Mouse (Mus musculus): Measurements from ENCODE around the gene Sec16a. TPM values are rescaled to one million over a fixed set of nuclear protein-coding genes. Genes with fewer than 3 reads are reported as not detected.

The Sec16a gene
- polyA plus RNA-seq, 1 experiment: not detected

DNA sequence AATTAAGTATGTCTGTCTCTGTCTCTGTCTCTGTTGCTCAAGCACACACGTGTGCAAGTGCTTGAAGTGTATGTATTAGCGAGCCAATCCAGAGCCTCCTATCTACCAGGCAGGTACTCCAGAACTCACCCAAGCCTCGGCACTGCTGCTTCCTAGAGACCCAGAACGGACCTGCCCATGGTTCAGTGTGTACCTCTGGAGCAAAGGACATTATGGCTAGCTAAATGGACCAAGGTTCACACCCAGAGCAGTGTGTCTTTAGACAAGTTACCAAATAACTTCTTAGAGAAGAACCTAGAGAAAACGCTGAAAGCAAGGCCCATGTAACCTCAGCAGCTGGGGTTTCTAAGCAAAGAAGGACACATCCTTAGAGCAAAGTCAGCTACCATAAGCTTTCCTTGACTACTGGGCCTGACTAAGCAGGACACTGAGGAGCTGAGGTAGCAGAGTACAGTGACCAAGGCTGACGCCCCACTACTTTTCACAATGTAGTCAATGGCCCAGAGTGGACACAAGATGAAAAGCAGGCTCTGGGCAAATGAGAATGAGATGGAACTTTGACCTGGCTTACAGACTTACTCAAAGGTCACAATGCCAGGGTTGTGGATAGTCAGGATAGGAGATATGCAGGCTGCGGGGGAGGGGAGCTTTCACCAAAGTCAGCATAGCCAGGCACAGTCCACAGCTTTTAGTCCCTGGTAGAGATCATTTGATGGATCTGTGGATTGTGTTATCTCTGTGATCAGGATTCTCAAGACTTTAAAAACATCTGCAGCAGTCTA lies 10.0 kb downstream of the Sec16a start:
- TF ChIP-seq CTCF (IDR thresholded peaks at IDR 0.05; ENCODE audit: insufficient read depth, low read depth, low read length) (no peak), POLR2A (IDR thresholded peaks at IDR 0.05; ENCODE audit: insufficient read depth, low read depth, low read length) (no peak)
- Histone ChIP-seq H3K4me3 (ENCODE audit: insufficient read depth, low read depth, low read length) (no peak overlapping the region), H3K4me1 (ENCODE audit: control insufficient read depth, insufficient read depth, low read length) (peaks cover 19% of the 10 kb centered on the region), H3K27ac (ENCODE audit: insufficient read depth, low read depth, low read length) (no peak overlapping the region)
- 88% methylated on average over 7 of the region's 7 CpGs for WGBS

DNA sequence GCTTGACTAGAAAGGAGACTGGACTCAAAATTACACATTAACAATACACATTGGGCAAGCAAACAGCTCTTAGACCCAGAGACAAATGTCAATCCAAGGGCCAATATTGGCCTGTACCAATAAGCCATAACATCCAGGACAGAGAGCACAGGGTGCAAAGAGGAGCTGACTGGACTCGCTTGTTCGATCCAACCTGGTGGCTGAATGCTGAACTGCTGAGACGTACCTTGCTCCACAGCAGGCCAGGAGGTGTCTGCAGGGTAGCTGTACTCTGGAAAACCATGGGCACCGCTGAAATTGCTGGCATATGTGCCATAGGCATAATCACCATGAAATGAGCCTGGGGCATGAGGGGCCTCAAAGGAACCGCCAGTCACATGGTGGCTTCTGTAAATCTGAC lies 15.2 kb downstream of the Sec16a start:
- 96% methylated on average over 5 of the region's 5 CpGs for WGBS
- Histone ChIP-seq H3K4me3 (ENCODE audit: insufficient read depth, low read depth, low read length) (no peak overlapping the region), H3K4me1 (ENCODE audit: control insufficient read depth, insufficient read depth, low read length) (no peaks in the 10 kb centered on the region), H3K27ac (ENCODE audit: insufficient read depth, low read depth, low read length) (no peak overlapping the region)
- TF ChIP-seq POLR2A (IDR thresholded peaks at IDR 0.05; ENCODE audit: insufficient read depth, low read depth, low read length) (no peak), CTCF (IDR thresholded peaks at IDR 0.05; ENCODE audit: insufficient read depth, low read depth, low read length) (no peak)

DNA sequence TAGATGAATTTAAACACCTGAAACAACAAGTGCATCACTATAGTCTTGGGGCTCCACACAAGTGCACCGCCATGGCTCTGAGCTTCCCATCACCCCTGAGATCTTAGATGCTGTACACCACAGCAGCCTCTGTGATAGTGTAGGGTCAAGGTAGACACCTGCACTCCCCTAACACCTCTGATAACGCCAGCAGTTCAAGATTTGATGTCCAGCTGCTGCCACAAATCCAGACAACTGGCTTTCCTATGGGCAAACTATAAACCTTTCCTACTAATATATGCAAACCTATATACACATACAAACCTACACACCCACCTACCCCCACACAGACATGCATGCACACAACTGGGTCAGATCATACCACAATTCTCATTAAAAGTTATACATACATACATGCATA lies 20.5 kb downstream of the Sec16a start:
- 97% methylated on average over 2 of the region's 2 CpGs for WGBS
- TF ChIP-seq POLR2A (IDR thresholded peaks at IDR 0.05; ENCODE audit: insufficient read depth, low read depth, low read length) (no peak), CTCF (IDR thresholded peaks at IDR 0.05; ENCODE audit: insufficient read depth, low read depth, low read length) (no peak)
- H3K27ac ChIP-seq (ENCODE audit: insufficient read depth, low read depth, low read length): no peak overlapping the region

DNA sequence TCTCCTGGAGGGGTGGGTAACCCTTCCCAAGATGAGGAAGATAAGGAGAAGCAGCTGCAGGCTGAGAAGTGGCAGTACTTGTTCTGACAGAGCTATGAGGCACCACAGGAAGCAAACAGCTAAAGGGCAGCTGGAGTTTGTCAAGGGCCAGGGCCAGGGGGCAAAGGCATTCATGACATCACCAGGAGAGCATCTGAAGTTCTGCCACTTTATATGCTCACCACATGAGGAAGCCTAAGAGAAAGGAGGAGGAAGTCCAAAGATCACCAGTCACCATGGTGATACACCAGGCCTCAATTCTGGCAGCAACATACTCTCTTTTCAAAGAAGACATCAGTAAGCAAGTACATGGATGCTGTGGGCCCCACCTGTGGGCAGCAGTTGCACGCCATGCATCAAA lies 21.9 kb downstream of the Sec16a start:
- Histone ChIP-seq H3K4me1 (ENCODE audit: control insufficient read depth, insufficient read depth, low read length) (no peaks in the 10 kb centered on the region), H3K27ac (ENCODE audit: insufficient read depth, low read depth, low read length) (no peak overlapping the region), H3K4me3 (ENCODE audit: insufficient read depth, low read depth, low read length) (no peak overlapping the region)
- 87% methylated on average over 1 of the region's 1 CpGs for WGBS
- no peak for TF ChIP-seq CTCF (IDR thresholded peaks at IDR 0.05; ENCODE audit: insufficient read depth, low read depth, low read length)
- no peak for TF ChIP-seq POLR2A (IDR thresholded peaks at IDR 0.05; ENCODE audit: insufficient read depth, low read depth, low read length)

More for the DNA sequence above, 20.5 kb downstream of the Sec16a start:
- Histone ChIP-seq H3K4me3 (ENCODE audit: insufficient read depth, low read depth, low read length) (no peak overlapping the region), H3K4me1 (ENCODE audit: control insufficient read depth, insufficient read depth, low read length) (no peaks in the 10 kb centered on the region)

DNA sequence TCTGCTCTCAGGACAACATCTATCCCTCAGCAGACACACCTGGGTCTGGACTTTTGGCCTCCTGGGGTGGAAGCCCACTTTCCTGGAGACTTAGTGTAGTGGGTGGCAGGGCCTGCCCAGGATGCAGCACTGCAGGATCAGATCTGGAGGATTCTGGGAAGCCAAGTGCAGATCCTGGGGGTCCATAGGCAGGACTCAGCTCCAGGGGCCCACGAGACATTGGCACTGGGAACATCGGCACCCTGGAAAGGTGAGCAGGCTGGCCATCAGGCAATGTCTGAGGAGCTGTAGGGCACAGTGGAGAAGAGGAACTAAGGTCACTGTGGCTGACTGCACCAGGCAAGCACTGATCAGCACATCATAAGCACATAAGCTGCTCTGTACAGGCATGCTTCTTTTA lies 23.0 kb downstream of the Sec16a start:
- no peak overlapping the region for H3K4me3 ChIP-seq (ENCODE audit: insufficient read depth, low read depth, low read length)
- no peak for TF ChIP-seq CTCF (IDR thresholded peaks at IDR 0.05; ENCODE audit: insufficient read depth, low read depth, low read length)
- TF ChIP-seq POLR2A (IDR thresholded peaks at IDR 0.05; ENCODE audit: insufficient read depth, low read depth, low read length): no peak
- no peaks in the 10 kb centered on the region for H3K4me1 ChIP-seq (ENCODE audit: control insufficient read depth, insufficient read depth, low read length)
- no peak overlapping the region for H3K27ac ChIP-seq (ENCODE audit: insufficient read depth, low read depth, low read length)
- WGBS: 89% methylated on average over 2 of the region's 2 CpGs

DNA sequence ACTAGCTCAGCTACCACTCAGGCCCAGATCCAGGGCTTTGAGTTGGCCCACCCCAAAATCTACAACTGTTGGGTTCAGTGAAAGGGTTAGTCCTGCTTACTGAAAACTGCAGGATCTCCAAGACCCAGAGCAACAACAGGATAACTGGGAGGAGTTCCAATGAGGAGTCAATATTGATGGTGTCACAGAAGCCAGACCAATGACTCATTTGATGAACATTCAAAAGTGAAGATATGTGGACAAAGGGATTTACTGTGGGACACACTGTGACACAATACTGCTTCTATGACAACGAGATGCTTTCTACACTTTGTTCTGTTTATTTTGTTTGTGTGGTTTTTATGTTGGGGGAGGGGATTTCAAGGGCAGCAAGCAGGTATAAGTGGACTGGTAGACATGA lies 26.9 kb downstream of the Sec16a start:
- H3K4me1 ChIP-seq (ENCODE audit: control insufficient read depth, insufficient read depth, low read length): no peaks in the 10 kb centered on the region
- TF ChIP-seq POLR2A (IDR thresholded peaks at IDR 0.05; ENCODE audit: insufficient read depth, low read depth, low read length) (no peak), CTCF (IDR thresholded peaks at IDR 0.05; ENCODE audit: insufficient read depth, low read depth, low read length) (no peak)
- no peak overlapping the region for H3K4me3 ChIP-seq (ENCODE audit: insufficient read depth, low read depth, low read length)
- H3K27ac ChIP-seq (ENCODE audit: insufficient read depth, low read depth, low read length): no peak overlapping the region
- 82% methylated on average over 1 of the region's 1 CpGs for WGBS

DNA sequence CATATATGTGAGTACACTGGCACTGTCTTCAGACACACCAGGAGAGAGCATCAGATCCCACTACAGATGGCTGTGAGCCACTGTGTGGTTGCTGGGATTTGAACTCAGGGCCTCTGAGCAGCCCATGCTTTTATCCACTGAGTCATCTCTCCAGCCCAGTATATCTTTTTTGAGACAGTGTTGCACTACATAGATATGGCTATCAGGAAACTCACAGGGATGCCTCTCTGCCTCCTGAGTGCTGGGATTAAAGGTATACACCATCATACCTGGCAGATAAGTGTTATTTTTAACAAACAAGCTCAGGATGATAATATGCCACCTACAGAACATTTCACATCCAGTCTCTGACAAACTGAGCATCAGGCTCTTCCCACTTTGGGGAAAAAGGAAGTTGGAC lies 27.9 kb downstream of the Sec16a start:
- TF ChIP-seq POLR2A (IDR thresholded peaks at IDR 0.05; ENCODE audit: insufficient read depth, low read depth, low read length): no peak
- no peak for TF ChIP-seq CTCF (IDR thresholded peaks at IDR 0.05; ENCODE audit: insufficient read depth, low read depth, low read length)
- no peak overlapping the region for H3K4me3 ChIP-seq (ENCODE audit: insufficient read depth, low read depth, low read length)
- H3K4me1 ChIP-seq (ENCODE audit: control insufficient read depth, insufficient read depth, low read length): no peaks in the 10 kb centered on the region
- H3K27ac ChIP-seq (ENCODE audit: insufficient read depth, low read depth, low read length): no peak overlapping the region

DNA sequence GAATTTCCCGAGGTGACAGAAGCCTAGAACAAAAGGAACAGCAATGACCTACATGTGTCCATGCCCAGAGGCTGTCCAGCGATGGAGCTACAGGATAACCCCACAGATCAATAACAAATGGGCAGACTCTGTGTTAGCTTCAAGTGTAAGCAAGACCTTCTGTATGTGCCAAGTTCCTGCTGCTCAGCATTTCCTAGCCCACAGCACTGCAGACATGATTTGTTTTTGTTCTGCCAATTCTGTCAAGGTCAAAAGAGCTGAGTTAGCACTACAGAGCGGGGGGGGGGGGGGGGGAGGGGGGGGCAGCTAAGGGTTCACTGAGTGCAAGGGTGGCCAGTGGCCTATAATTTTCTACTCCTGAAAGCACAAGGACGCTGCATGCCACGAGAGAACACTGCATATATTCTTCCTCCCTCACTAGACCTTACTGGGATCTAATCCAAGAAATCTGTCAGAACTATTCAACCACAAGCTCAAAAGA lies 34.0 kb downstream of the Sec16a start:
- no peak overlapping the region for H3K4me3 ChIP-seq (ENCODE audit: insufficient read depth, low read depth, low read length)
- H3K4me1 ChIP-seq (ENCODE audit: control insufficient read depth, insufficient read depth, low read length): peaks cover 20% of the 10 kb centered on the region
- H3K27ac ChIP-seq (ENCODE audit: insufficient read depth, low read depth, low read length): no peak overlapping the region
- WGBS: 35% methylated on average over 5 of the region's 5 CpGs
- TF ChIP-seq POLR2A (IDR thresholded peaks at IDR 0.05; ENCODE audit: insufficient read depth, low read depth, low read length): no peak

DNA sequence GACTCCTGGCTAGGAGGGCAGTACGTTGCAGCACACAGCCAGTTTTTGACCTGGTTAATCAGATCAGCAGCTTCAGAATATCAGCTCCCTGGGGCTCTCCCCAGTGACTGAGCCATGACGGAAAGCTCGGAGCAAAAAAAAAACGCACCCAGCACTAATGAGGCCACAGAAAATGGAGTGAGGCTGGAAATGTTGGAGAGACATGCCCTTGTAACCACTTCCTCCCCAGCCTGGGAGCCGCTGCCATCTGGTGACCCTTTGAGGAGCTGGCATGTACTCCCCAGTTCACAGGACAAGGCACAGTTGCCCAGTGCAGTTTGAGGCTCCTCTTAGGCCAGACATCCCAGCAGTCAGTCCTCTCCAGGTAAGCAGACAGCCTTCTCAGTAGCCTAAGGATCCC lies 34.9 kb downstream of the Sec16a start:
- peaks cover 22% of the 10 kb centered on the region for H3K4me1 ChIP-seq (ENCODE audit: control insufficient read depth, insufficient read depth, low read length)
- no peak overlapping the region for H3K27ac ChIP-seq (ENCODE audit: insufficient read depth, low read depth, low read length)
- no peak overlapping the region for H3K4me3 ChIP-seq (ENCODE audit: insufficient read depth, low read depth, low read length)
- WGBS: 68% methylated on average over 5 of the region's 5 CpGs
- TF ChIP-seq CTCF (IDR thresholded peaks at IDR 0.05; ENCODE audit: insufficient read depth, low read depth, low read length): no peak
- no peak for TF ChIP-seq POLR2A (IDR thresholded peaks at IDR 0.05; ENCODE audit: insufficient read depth, low read depth, low read length)
